Mouse (Mus musculus): Measurements from ENCODE around the gene Ccdc194.

Ccdc194 gene

DNA sequence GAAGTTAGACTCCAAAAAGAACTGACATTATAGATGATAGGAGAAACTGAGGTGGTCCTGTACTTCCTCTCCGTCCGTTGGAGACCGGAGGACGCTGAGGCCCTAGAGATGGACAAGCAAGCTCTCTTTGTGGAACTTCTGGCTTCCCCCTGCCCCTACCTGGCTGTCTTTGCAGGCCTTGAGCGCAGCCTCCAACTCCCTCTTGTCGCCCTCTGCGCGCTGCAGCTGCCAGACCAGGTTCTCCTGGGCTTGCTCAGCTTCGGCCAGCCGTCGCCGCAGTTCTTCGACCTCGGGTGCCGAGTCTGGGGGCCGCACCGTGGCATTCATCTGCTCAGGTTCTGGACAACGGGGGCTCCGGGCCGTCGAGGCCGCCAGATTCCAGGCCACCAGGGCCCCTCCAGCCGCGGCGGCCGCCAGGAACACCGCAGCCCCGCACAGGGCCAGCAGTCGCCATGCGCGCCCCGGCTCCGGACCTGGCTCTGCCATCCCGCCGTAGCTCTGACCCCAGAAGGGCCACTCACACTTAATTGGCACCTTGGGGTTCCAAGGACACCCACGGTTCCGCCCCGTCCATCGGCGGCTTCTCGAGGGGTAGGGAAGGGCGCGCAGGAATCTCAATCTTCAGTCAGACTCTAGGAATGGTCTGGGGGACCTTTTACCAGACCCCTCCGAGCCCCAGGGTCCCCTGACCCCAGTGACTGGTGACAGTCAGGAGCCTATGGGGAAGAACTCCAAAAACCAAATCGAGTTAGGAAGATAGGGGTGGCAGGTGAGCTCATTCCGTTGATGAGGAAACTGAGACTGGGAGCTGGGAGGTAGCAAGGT is at the start of gene Ccdc194:
TSS of gene Ccdc194 (minus strand) at position 486 of the 825 bp plus-strand sequence.
- no peak for DNase-seq

DNA sequence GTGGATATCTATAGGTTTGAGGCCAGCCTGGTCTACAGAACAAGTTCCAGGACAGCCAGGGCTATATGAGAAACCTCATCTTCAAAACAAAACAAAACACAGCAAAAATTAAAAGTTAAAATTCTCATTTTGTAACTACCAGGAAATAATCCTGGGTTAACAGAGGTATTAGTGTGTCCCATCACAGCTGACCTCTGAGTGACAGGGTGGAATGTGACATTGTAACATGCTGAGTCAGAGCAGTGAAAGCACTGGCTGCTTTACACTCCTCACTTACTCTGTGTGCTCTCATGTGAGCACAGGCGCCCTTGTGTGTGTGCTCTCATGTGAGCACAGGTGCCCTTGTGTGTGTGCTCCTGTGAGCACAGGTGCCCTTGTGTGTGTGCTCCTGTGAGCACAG is 49.5 kb upstream of the Ccdc194 start:
- no peak for DNase-seq

DNA sequence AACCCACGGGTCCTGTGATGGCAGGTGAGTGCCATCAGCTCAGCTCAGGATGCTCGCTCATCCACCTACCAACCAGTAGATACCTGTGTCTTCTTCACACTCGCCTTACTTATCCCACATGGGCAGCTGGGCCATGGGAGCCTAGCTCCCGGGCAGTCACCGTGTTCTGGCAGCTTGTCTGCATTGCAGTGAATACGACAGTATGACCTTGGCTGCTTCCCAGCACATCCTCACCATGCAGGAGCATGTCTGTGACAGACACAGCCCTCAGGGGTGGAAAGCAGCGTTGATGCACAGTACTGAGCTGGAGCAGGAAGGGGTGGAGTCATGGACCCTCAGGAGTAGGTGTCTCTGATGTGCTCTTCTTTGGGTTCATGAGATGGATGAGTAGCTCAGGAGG is 48.9 kb upstream of the Ccdc194 start:
- no peak for DNase-seq

DNA sequence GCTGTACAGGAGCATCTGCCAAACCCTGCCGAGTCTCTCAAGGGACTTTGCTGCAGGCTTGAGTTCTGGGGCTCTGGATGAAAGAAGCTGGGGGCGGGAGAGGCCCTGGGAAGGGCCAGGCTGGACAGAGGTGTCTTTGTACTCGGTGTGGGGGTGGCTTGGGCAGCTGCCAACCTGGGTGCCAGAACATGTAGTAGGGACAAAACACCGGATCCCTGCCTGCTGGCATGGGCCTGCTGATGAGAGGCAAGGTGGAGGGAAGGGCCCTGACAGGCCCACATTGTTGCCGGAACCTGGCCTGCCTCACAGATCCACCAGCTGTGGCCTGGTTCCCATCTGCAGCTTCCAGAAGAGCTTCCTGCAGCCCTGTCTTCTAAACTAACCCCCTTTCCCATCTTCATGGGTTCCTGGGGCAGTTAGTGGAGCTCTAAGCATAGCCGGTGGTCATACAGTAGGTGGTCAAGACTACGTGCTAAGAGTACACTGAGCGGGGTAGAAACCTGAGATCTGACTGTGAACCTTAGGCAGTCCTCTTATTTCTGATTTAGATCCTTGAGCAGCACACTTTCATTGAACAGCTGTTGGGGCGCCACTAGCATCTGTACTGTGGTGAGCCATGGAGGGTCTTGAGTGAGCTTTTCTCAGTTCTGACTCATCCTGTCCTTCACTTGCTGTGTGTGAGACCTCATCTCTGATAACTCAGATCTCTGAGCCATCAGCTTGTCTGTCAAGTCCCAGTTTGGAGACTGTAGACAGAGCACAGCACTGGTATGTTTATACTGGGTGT is 47.5 kb upstream of the Ccdc194 start:
- peak; percentile 74 for DNase-seq

DNA sequence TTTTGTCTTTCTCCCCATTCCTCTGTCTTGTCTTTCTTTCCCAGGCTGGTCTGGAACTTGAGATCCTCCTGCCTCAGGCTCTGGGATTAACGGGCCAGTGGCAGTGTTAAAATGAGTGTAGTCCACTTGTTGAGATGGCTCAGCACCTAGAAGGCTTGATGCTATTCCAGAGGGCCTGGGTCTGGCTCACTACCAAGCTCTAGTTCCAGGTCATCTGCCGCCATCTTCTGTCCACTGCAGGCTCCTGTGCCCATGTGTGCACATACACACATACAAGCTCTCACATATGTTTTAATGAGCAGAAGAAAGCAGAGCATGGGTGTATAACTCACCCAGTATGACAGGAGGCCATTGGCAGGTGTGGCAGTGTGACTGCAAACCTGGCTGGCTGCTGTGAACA is 46.6 kb upstream of the Ccdc194 start:
- DNase-seq, result no peak

DNA sequence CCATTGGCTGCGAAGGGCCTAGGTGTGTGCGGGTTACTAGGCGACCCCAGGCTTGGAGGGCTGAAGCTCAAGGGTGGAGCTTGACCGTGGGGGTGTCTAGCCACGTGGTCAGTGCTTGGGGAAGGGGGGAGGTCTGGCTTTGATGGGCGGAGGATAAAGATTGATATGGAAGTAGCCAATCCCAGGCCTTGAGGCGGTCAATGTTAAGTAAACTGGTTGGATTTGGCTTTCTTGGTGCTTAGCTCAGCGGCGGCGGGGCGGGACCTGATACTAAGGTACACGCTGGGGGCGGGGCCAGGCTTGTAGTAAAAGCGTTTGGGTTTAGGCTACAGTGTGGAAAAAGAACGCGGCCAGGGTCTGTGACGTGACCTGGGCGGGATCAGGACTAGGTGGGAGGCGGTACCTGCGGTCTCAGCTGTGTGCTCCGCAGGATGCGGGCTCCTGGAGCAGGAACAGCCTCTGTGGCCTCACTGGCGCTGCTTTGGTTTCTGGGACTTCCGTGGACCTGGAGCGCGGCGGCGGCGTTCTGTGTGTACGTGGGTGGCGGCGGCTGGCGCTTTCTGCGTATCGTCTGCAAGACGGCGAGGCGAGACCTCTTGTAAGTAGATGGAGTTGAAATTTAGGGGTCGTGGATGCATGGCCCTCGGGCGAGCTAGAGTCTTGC is 44.9 kb upstream of the Ccdc194 start:
- peak; percentile 92 for DNase-seq

DNA sequence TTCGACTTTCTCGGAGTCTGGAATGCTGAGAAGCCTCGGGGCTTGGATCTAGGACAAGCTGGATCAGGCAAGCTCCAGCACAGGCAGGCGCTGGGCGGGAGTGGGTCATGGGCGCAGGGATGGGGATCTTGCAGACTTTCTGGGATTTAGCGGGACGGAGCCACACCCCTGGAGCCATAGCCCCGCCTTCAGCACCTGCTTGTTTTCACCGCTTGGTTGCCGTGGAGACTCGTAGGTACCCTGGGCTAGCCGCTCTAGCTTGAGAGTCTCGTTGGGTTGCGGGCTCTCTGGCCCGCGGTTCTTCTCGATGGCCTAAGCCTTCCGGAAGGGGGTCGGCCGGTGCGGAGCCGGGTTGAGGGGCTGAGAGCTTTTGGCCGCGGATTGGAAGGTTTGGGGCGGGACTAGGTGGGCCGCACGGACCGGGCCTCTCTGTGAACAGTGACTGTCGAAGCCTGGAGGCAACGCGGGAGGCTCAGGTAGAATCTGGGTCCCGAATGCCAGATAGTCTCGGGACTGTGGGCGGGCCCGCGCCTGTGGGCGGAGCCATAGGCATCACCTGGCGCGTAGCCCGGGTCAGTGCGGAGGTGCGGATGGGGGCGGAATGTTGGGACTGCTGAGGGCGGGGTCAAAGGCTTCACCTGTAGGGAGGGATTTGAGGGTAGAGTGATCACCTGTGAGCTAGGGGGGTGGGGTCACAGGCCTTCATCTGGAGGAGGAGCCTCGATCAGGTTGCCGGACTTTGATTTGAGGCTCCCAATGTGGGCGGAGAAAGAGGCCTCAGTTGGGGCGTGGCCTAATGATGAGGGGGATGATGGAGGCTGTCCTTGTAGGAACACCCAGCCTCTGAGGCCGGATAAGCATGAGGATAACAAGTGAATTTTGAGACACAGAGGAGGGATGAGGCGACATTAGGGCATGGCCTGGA is 44.1 kb upstream of the Ccdc194 start:
- peak; percentile 91 for DNase-seq

DNA sequence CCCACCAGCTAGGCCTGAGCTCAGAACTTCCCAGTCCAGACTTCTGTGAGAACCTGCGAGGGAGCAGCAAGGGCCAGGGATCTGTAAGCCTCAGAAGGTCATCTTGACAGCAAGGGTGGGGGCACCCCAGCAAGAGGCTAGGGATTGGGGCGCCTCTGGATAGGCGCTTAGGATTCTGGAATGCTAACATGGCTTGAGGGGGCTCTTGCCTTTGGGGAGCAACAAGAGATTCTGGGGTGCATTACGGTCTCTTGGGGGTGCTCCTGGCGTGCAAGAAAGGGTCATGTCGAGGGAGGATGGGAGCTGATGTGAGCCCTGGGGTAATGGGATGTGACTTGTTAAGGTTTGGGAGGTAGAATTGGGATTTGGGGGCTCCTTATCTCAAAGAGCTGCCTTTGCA is 43.4 kb upstream of the Ccdc194 start:
- no peak for DNase-seq

DNA sequence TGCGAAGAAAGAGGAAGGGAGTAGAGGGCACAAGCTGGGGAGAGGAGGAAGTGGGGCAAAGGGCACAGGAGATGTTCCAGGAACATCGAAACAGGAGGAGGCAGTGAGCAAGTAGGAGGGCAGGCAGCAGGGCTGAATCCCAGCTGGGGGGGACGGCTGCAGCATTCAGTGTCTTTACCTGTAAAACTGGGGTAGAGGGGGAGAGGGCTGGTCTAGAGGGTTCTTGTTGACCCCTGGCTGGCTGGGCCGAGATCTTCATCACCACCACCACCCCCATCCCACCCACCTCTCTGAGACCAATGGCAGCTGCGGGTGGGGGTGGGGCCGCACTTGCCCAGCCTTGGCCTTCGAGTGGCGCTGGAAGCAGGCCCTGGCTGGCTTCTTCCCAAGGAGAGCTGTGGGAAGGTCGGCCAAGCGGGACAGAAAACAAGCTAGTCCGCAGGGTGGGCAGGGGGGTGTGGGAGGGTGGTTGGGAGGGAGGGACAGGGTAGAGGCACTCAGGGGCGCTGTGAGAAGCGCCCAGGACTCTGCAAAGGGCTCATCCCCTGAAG is 43.0 kb upstream of the Ccdc194 start, which contains the start of gene Slc27a1:
TSS of gene Slc27a1 (plus strand) at position 496 of the 551 bp plus-strand sequence.
- peak; percentile 59 for DNase-seq

DNA sequence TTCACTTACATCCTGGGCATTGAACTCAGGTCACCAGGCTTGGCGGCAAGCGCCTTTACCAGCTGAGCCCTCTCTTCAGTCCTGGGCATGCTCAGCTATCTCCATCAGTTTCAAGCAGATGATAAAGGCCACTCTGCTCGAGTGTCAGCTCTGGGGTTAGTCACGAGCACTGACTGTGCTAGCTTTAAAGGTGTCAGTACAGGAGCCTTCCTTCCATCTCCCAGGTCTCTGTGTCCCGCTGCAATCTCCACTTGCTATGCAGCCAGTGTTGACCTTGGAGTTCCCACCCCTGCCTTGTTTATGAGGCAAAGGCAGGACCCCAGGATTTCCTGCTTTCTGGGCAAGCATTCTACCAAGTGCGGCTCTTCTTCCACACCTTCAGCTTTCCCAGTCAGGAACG is 42.1 kb upstream of the Ccdc194 start:
- DNase-seq, result no peak

DNA sequence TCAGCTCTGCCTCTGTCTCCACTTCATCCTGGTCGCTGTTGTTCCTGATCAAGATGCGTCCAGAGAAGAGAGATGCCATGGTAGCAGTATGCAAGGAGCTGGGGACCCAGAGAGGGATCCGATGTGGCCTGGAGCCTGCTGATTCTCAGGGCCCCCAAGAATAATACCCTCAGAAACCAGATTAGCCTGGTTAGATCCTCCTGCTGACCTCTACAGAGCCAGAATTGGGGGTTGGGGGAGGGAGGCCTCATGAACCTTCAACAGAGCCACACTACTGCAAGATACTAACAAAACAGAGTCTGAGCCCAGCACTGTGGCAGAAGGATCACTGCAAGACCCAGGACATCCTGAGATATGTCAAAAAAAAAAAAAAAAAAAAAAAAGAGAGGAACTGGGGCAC is 41.0 kb upstream of the Ccdc194 start, which contains the start of gene Nxnl1:
TSS of gene Nxnl1 (minus strand) at position 101 of the 400 bp plus-strand sequence.
- DNase-seq, result no peak

DNA sequence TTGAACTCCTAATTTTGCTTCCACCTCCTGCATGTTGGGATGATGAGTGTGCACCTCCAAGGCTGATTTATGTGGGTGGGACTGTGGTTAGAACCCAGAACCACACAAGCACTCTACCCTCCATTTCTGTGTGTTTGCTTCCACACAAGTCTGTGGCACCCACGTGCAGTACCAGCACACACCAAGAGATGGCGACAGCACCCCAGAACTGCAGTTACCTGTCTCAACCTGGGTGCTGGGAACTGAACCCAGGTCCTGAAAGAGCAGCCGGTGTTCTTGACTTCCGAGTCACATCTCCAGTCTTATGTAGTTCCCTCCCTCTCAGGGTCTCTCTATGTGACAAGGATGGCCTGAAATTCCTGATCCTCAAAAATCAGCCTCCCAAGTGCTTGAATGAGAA is 38.5 kb upstream of the Ccdc194 start:
- no peak for DNase-seq

DNA sequence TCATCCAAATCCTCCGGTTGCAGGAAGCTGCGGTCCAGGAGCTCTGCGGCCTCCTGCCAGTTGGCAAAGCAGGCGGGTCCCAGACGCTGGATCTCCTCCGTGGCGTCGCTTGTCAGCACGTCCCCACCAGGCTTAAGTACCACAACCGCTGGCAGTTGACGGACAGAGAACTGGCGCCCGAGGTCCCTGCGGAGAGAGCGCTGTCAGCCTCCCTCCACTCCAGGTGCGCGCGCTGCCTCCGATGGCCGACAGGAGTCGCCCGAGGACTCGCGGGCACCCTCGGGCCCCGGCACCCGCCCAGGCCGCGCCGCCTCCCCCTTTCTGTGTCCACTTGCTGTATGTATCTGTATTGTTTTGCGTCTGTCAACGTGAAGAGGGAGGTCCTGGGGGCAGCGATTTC is 37.2 kb upstream of the Ccdc194 start:
- peak; percentile 73 for DNase-seq

DNA sequence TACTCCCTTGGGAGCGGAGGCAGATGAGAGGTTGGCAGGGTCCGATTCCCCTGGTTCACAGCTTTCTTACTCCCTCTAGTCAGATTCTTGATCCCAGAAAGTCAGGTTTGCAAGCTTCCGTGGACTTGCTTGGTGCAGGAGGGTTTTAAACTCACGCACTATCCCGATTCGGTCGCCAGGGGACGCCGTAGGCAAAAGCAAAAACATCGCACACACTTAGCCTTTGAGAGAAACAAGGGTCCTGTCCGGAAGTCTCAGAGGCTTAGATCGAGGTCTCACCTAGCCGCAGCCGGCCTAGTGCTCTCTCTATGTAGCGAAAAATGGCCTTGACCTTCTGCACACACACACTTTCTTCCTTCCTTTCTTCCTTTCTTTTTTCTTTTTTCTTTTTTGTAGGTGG is 35.9 kb upstream of the Ccdc194 start:
- no peak for DNase-seq

DNA sequence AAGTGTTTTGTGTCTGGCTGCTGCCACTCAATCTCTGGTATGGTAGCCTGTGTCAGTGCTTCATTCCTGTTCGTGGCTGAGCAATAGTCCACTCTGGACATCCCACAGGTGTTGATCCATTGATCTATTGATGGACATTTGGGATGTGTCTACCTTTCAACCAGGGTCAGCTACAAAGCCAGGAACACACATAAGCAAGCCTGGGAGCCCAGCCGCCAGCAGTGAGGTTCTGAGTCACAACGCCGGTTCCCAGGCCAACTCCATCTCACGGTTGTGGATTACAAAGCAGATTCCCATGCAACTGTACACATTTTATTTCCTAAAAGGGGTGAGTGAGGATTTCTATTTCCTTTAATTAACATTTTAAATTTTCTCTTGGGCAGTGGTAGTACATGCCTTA is 35.3 kb upstream of the Ccdc194 start:
- DNase-seq, result no peak

DNA sequence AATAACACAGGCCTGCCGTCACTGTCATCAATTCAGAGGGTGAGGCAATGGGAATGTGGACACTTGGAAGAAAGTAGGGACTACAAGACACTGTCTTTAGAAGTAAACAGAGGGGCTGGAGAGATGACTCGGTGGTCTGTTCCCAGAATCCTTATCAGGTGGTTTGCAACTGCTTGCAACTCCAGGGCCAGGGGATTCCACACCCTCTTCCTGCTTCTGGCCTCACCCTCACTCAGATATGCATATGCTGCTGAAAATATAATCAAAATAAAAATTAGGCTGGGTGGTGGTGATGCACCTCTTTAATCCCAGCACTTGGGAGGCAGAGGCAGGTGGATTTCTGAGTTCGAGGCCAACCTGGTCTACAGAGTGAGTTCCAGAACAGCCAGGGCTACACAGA is 34.6 kb upstream of the Ccdc194 start:
- DNase-seq, result no peak

DNA sequence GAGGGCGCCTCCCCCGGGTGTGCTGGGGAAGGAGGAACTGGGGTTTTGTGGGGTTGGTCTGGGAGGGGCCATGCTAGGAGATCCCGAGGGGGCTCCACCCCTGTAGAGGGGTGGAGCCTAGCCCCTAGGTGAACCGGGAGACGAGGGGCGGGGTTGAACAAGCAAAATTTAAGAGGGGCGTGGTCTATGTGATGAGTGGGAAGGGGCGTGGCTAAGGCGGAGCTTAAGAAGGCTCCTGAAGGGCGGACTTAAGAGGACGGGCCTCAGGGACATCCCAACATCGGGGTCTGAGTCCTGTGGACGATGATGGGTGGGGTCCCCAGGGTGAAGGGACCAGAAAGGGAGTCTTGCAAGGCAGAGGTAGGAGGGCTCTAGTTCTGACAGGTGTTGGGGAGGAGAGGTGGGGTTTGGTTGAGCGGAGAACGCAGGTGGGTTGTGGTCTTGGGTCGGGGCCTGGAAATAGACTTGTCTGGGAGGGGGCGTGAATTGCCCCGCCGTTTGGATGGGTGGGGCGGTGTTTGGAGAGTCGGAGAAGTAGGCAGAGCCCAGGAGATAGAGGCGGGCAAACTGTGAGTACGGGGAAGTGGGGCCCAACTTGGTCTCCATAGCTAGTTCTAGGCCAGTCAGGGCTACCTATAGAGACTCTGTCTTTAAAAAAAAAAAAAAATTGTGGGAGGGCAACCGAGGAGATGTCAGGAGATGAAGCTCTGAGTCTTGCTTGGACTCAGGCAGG is 33.6 kb upstream of the Ccdc194 start:
- no peak for DNase-seq

DNA sequence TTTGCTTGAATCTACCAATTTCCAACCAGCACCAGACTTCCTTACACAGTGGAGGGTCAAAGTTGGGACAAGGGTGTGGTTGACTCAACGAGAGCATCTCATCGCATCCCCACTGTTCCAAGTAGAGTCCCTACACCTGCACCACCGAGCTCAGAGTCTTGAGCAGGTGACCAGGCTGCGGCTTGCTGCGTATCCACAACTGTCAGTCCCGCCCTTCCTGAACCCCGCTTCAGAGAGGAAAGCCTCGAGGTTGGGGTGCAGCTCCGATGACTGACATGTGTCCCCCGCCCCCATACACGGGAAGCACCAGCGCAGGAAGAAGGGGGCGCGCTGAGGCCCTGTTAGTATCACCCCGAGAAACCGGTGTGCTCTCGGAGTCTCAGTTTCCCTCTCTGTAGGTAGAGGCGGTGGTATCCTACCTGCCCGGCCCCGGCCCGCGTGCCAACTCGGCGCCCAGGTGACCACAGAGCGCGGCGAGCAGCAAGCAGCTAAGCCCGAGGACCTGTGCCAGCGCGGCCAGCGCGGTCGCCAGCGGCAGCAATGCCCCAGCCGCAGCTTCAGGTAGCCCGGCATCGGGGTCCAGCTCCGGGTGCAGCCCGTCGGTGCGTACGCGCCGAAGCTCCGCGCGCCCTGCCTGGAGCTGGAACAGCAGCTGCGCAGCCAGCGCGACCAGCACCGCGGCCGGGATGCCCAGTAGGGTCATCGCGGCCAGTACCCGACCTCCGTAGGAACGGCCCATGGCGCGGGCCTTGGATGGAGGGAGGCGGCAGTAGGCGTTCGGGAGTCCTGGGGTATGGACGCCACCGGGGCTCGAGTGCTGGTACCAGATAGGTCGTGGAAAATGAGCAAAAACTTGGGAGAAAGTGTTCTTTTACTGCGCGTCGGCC is 32.8 kb upstream of the Ccdc194 start, which contains the start of gene Tmem221:
TSS of gene Tmem221 (minus strand) at position 801 of the 887 bp plus-strand sequence.
- DNase-seq, result no peak

DNA sequence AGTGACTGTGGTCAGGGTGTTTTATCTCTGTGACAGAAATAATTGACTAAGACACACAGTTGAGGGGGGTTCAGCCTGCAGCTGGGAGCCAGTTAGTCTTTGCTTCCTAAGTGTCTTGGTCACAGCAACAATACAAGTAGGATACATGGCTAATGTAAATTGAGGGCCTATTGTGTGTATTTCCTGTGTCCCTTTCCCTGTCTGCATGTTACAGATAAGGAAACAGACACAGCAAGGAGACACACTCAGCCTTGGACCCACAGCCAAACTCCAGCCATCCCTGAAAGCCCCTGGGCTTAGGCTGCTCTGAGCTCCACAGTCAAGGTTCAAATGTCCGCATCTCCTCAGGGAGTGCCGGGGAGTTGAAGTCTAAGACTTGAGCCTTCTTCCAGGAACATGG is 29.1 kb upstream of the Ccdc194 start:
- DNase-seq, result no peak

DNA sequence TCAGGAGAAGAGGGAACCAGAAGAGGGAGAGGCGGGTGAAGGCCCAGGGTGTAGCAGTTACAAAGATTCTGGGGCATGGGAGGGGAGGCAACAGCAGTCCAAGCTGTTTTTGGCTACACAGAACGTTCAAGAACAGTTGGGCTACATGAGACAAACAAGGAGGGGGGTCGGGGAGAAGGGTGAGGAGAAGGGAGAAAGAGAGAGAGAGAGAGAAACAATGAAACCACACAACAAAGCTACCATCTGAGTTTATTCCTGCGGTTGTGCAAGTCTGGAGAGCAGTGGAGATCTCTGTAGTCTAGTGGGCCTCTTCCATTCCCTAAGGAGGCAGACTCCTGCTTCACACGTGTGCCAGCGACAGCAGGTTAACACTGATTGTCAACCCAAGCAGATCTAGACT is 28.5 kb upstream of the Ccdc194 start:
- no peak for DNase-seq
